Mouse (Mus musculus): ENCODE measurements around the gene Ctnnd2. TPM values are rescaled to one million over a fixed set of nuclear protein-coding genes. Genes with fewer than 3 reads are reported as not detected.

Gene Ctnnd2
- polyA plus RNA-seq, 1 experiment from 2014 or later = 81.5 TPM

DNA sequence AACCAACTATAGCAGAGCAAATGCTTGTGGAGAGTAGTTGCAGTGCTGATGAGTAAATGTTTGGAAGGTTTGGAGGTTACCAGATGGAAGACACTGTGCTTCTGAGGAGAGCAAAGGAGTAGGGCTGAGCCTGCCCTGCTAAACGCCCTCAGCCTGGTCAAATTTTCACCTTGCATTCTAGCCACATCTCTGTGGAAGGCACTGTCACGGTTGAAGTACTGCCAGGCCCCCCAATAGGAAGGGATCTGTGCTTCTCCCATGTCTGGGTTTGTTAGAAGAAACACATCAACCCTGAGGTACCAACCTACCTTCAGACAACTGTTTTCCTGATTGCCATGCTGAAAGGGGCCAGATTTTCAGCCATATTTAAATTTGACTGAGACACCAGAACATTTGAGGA, 585.6 kb downstream of the Ctnnd2 start:
- no peak overlapping the region for H3K27ac ChIP-seq (ENCODE audit: low read depth, low read length)
- no peak for ATAC-seq (ENCODE audit: low read depth)
- H3K9me3 ChIP-seq (ENCODE audit: control insufficient read depth, low read length) = no peaks in the 10 kb centered on the region
- H3K36me3 ChIP-seq (ENCODE audit: control insufficient read depth, insufficient read depth, low read length) = no peaks in the 10 kb centered on the region
- H3K9ac ChIP-seq (replicated peaks; ENCODE audit: low read depth, low read length) = no peak overlapping the region
- H3K4me3 ChIP-seq (ENCODE audit: low read depth, low read length) = no peak overlapping the region
- no peak overlapping the region for H3K4me2 ChIP-seq (ENCODE audit: low read depth, low read length)
- H3K27me3 ChIP-seq (ENCODE audit: control insufficient read depth, insufficient read depth, low read length) = no peaks in the 10 kb centered on the region
- H3K4me1 ChIP-seq (ENCODE audit: control insufficient read depth, insufficient read depth, low read length) = no peaks in the 10 kb centered on the region
- 84% methylated on average over 2 of the region's 2 CpGs for WGBS

DNA sequence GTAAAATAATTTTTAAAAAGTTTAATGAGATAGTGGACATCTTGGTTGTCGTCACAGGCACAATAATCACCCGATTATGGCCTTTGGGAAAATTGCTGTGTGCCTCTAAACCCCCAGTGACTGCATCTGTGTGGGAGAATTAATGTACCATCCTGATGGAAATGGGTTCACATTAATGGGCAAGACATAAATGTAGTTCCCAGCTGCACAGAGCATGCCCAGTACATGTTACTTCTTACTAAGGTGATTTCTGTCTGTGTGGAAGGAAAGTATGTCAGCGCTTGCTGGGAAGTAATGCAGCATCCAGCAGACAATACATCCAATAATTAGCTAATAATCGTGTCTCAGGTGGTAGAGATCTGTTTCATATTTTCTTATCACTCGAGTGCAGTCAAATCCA, 589.8 kb downstream of the Ctnnd2 start:
- Histone ChIP-seq H3K4me1 (ENCODE audit: control insufficient read depth, insufficient read depth, low read length) (no peaks in the 10 kb centered on the region), H3K9me3 (ENCODE audit: control insufficient read depth, low read length) (no peaks in the 10 kb centered on the region), H3K27ac (ENCODE audit: low read depth, low read length) (no peak overlapping the region), H3K9ac (replicated peaks; ENCODE audit: low read depth, low read length) (no peak overlapping the region), H3K27me3 (ENCODE audit: control insufficient read depth, insufficient read depth, low read length) (no peaks in the 10 kb centered on the region), H3K4me3 (ENCODE audit: low read depth, low read length) (no peak overlapping the region), H3K4me2 (ENCODE audit: low read depth, low read length) (no peak overlapping the region), H3K36me3 (ENCODE audit: control insufficient read depth, insufficient read depth, low read length) (no peaks in the 10 kb centered on the region)
- 47% methylated on average over 5 of the region's 5 CpGs for WGBS
- ATAC-seq (ENCODE audit: low read depth) = peak; percentile 73; the same call in 1 of the 2 replicates

DNA sequence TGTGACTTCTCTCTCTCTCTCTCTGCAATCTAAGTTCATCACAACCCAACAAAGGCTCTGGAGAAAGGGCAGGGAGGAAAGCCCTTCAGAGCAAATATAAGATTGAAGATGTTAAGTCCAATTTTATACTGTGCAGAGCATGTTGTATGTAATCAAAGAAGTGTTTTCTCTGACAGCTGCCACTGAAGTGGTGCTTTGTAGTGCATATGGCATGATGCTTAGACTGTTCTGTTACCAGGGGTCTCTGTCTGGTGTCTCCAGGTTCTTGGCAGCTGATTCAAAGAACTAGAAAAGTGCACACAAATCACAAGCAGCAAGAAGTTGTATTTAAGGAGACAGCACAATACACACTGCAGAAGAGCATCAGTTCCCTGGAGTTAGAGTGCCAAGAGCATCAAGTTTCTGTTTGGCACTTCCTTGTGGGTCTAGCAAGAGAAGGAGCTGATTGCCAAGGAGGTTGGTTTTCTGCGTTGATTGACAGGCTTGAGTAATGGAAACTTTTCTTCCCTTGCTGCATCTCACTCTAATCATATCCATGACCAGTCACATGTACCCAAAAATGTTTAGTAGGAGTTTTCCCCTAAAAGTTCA, 590.4 kb downstream of the Ctnnd2 start:
- Histone ChIP-seq H3K4me2 (ENCODE audit: low read depth, low read length) (no peak overlapping the region), H3K27me3 (ENCODE audit: control insufficient read depth, insufficient read depth, low read length) (no peaks in the 10 kb centered on the region), H3K9ac (replicated peaks; ENCODE audit: low read depth, low read length) (no peak overlapping the region), H3K4me3 (ENCODE audit: low read depth, low read length) (no peak overlapping the region), H3K9me3 (ENCODE audit: control insufficient read depth, low read length) (no peaks in the 10 kb centered on the region), H3K4me1 (ENCODE audit: control insufficient read depth, insufficient read depth, low read length) (no peaks in the 10 kb centered on the region), H3K36me3 (ENCODE audit: control insufficient read depth, insufficient read depth, low read length) (no peaks in the 10 kb centered on the region), H3K27ac (ENCODE audit: low read depth, low read length) (no peak overlapping the region)
- ATAC-seq (ENCODE audit: low read depth) = no peak
- 96% methylated on average over 1 of the region's 1 CpGs for WGBS

DNA sequence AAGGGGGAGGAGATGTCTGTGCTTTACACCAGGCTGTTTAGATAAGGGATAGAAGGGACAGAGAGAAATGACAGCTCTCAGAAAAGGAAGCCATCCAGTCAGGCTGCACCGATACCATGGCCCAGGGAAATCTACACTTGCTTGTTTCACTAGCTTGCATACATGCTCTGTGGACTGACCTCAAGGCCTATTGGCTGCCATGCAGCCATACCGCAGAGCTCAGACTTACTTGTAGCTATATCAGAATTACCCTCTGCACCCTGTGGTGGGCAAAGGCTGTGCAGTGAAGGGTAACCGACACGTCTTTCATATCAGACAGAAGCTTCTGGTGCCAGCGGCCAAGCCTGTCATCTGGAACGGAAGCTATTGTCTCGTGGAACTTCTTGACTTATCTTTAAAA, 604.5 kb downstream of the Ctnnd2 start:
- no peak for ATAC-seq (ENCODE audit: low read depth)
- 88% methylated on average over 7 of the region's 7 CpGs for WGBS
- H3K27ac ChIP-seq (ENCODE audit: low read depth, low read length) = no peak overlapping the region

DNA sequence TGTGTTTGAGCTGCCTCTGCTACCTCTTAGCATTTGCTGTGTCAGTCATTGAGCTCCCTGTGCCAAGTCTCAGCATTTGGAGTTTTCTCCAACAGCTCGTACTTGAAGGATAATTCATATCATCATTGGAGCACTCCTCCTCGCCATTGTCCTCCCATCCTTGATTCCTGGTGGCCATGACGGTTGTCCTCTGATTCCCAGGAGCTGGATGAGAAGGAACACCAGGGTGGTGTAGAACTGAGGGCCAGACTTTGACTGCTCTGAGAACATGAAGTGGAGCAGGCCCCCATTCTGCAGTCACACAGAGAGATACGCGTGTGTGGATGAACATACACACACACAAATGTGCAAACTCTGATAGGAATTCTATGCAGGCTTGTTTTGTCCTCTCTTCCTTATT, 605.4 kb downstream of the Ctnnd2 start:
- H3K27ac ChIP-seq (ENCODE audit: low read depth, low read length) = no peak overlapping the region
- no peak for ATAC-seq (ENCODE audit: low read depth)

More for the DNA sequence above, 604.5 kb downstream of the Ctnnd2 start:
- Histone ChIP-seq H3K4me3 (ENCODE audit: low read depth, low read length) (no peak overlapping the region), H3K27me3 (ENCODE audit: control insufficient read depth, insufficient read depth, low read length) (no peaks in the 10 kb centered on the region), H3K9ac (replicated peaks; ENCODE audit: low read depth, low read length) (no peak overlapping the region), H3K4me2 (ENCODE audit: low read depth, low read length) (no peak overlapping the region), H3K36me3 (ENCODE audit: control insufficient read depth, insufficient read depth, low read length) (no peaks in the 10 kb centered on the region), H3K4me1 (ENCODE audit: control insufficient read depth, insufficient read depth, low read length) (no peaks in the 10 kb centered on the region), H3K9me3 (ENCODE audit: control insufficient read depth, low read length) (no peaks in the 10 kb centered on the region)

DNA sequence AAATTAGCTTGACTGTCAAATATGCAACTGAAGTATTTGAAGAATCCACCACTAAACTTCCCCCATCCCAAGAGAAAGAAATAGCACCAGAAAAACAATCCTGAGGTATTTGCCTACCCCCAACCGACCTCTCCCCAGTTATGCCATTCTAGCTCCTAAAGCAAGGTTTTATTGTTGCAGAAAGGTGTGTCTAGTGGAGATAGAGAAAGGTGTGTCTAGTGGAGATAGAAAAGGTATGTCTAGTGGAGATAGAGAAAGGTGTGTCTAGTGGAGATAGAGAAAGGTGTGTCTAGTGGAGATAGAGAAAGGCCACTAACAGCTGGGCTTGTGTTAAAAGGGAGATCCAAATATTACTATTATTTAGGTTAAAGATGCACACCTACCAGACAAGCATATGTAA, 607.5 kb downstream of the Ctnnd2 start:
- no peak for ATAC-seq (ENCODE audit: low read depth)
- H3K27ac ChIP-seq (ENCODE audit: low read depth, low read length) = no peak overlapping the region
- H3K9me3 ChIP-seq (ENCODE audit: control insufficient read depth, low read length) = no peaks in the 10 kb centered on the region
- no peak overlapping the region for H3K4me3 ChIP-seq (ENCODE audit: low read depth, low read length)
- H3K9ac ChIP-seq (replicated peaks; ENCODE audit: low read depth, low read length) = no peak overlapping the region
- no peaks in the 10 kb centered on the region for H3K36me3 ChIP-seq (ENCODE audit: control insufficient read depth, insufficient read depth, low read length)
- H3K4me2 ChIP-seq (ENCODE audit: low read depth, low read length) = no peak overlapping the region
- no peaks in the 10 kb centered on the region for H3K27me3 ChIP-seq (ENCODE audit: control insufficient read depth, insufficient read depth, low read length)
- 93% methylated on average over 1 of the region's 1 CpGs for WGBS
- H3K4me1 ChIP-seq (ENCODE audit: control insufficient read depth, insufficient read depth, low read length) = no peaks in the 10 kb centered on the region

More for the DNA sequence above, 605.4 kb downstream of the Ctnnd2 start:
- Histone ChIP-seq H3K36me3 (ENCODE audit: control insufficient read depth, insufficient read depth, low read length) (no peaks in the 10 kb centered on the region), H3K9ac (replicated peaks; ENCODE audit: low read depth, low read length) (no peak overlapping the region), H3K4me1 (ENCODE audit: control insufficient read depth, insufficient read depth, low read length) (no peaks in the 10 kb centered on the region), H3K4me3 (ENCODE audit: low read depth, low read length) (no peak overlapping the region), H3K27me3 (ENCODE audit: control insufficient read depth, insufficient read depth, low read length) (no peaks in the 10 kb centered on the region), H3K4me2 (ENCODE audit: low read depth, low read length) (no peak overlapping the region), H3K9me3 (ENCODE audit: control insufficient read depth, low read length) (no peaks in the 10 kb centered on the region)
- WGBS = 93% methylated on average over 5 of the region's 5 CpGs

DNA sequence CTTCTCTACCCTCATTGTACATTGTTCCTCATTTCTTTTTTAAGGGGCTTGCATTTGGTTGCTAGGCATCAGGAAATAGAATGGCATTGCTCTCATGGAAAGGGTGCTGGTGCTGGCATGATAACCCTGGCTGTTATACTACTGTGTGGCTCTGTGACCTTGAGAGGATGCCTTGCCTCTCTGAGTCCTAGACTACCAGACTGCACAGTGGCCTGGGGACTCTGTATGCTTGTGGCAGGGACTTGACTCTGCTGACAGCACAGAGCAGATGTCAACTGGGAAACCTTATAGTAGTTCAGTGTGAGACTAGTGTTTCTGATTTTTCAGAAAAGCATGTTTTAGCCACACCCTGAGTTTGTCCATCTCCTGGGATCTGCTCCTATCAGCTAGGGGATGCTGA, 608.6 kb downstream of the Ctnnd2 start:
- Histone ChIP-seq H3K4me1 (ENCODE audit: control insufficient read depth, insufficient read depth, low read length) (no peaks in the 10 kb centered on the region), H3K9me3 (ENCODE audit: control insufficient read depth, low read length) (no peaks in the 10 kb centered on the region), H3K9ac (replicated peaks; ENCODE audit: low read depth, low read length) (no peak overlapping the region), H3K4me2 (ENCODE audit: low read depth, low read length) (no peak overlapping the region), H3K36me3 (ENCODE audit: control insufficient read depth, insufficient read depth, low read length) (no peaks in the 10 kb centered on the region), H3K27ac (ENCODE audit: low read depth, low read length) (no peak overlapping the region), H3K4me3 (ENCODE audit: low read depth, low read length) (no peak overlapping the region), H3K27me3 (ENCODE audit: control insufficient read depth, insufficient read depth, low read length) (no peaks in the 10 kb centered on the region)
- ATAC-seq (ENCODE audit: low read depth) = peak; percentile 60; the same call in 1 of the 2 replicates

DNA sequence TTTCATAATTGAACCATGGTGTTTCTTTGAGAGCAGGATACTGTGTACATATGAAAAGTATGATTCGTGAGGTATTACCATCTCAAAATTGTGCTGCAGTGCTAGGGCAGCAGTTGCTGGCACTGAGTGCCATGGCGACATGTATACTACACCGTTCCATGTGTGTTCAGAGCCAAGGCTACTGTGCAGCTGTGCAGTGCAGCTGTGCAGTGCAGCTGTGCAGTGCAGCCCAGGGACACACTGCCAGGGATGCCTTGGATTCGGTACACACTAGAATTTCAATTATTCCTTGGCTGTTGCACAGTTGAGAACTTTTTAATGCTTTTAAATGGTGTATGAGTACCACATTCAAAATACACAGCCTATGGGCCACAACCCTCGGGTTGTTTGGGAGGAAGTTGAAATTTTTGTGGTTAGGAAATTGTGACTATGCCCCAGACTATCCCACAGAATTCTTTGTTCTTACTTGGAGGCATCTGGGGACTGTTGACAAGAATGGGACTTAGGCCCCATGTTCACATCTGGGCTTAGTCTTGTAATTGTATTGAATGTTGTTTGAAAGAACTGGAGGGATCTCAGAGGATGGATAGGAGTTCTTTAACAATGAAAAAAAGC, 613.4 kb downstream of the Ctnnd2 start:
- 89% methylated on average over 5 of the region's 5 CpGs for WGBS
- Histone ChIP-seq H3K4me3 (ENCODE audit: low read depth, low read length) (no peak overlapping the region), H3K27me3 (ENCODE audit: control insufficient read depth, insufficient read depth, low read length) (no peaks in the 10 kb centered on the region), H3K36me3 (ENCODE audit: control insufficient read depth, insufficient read depth, low read length) (no peaks in the 10 kb centered on the region), H3K27ac (ENCODE audit: low read depth, low read length) (no peak overlapping the region), H3K4me1 (ENCODE audit: control insufficient read depth, insufficient read depth, low read length) (no peaks in the 10 kb centered on the region), H3K4me2 (ENCODE audit: low read depth, low read length) (no peak overlapping the region), H3K9ac (replicated peaks; ENCODE audit: low read depth, low read length) (no peak overlapping the region), H3K9me3 (ENCODE audit: control insufficient read depth, low read length) (no peaks in the 10 kb centered on the region)
- ATAC-seq (ENCODE audit: low read depth) = no peak

DNA sequence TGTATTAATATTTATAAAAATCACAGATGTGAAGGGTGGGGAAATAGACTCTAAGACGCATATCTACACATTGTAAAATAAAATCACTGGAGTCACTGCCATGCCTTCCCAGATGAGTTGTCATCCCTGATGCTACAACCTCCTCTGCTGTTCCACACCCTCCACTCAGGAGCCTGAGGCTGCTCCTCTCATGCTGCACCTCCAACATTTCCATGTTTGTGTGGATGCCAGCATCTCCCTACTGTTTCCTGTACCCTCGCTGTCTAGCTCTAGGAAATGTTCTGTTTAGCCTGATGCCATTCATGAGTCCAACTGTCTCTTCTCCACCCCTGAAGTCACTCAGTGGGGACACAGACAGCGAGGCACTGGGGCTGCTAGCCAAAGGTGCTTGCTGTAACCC, 620.9 kb downstream of the Ctnnd2 start:
- H3K36me3 ChIP-seq (ENCODE audit: control insufficient read depth, insufficient read depth, low read length) = no peaks in the 10 kb centered on the region
- H3K4me2 ChIP-seq (ENCODE audit: low read depth, low read length) = no peak overlapping the region
- H3K4me1 ChIP-seq (ENCODE audit: control insufficient read depth, insufficient read depth, low read length) = no peaks in the 10 kb centered on the region
- 90% methylated on average over 3 of the region's 3 CpGs for WGBS
- no peak for ATAC-seq (ENCODE audit: low read depth)
- no peak overlapping the region for H3K4me3 ChIP-seq (ENCODE audit: low read depth, low read length)
- H3K9me3 ChIP-seq (ENCODE audit: control insufficient read depth, low read length) = no peaks in the 10 kb centered on the region
- no peak overlapping the region for H3K27ac ChIP-seq (ENCODE audit: low read depth, low read length)
- H3K9ac ChIP-seq (replicated peaks; ENCODE audit: low read depth, low read length) = no peak overlapping the region
- H3K27me3 ChIP-seq (ENCODE audit: control insufficient read depth, insufficient read depth, low read length) = no peaks in the 10 kb centered on the region
